ENCODE assay signal across 8 mouse cellular contexts in genomic region chr11:60306834-60307233, GRCm38 (mm10). TPM values are rescaled to one million over a fixed set of nuclear protein-coding genes. Genes with fewer than 3 reads are reported as not detected.
A peak's percentile ranks its signal among the peaks of the same experiment; 100 is the strongest.
DNase-seq lines count a peak whose midpoint lies in the region; ATAC-seq and TF ChIP-seq lines count a peak whose summit lies in the region.

No protein-coding gene starts in this region.

- H3K4me1 ChIP-seq in heart, embryonic 12.5 days (replicated peaks): peaks cover 45% of the 10 kb centered on the region
- H3K4me1 ChIP-seq in CH12.LX (ENCODE audit: control insufficient read depth in 1 of 2, insufficient read depth in 2 of 2): peaks cover 12 to 41% of the 10 kb centered on the region in 2 experiments

- in situ Hi-C loops in CH12.LX (cut with MboI; ENCODE audit: low pct_ligation_motif_present, low pct_unique_long_range_greater_than_20kb, low sequenced_read_pairs): no loop called here

- H3K79me2 ChIP-seq in CH12.LX (replicated peaks; ENCODE audit: control insufficient read depth, extremely low read depth, insufficient read depth, poor library complexity, severe bottlenecking): no peaks in the 10 kb centered on the region

- 67% methylated on average over 4 of the region's 4 CpGs for WGBS in heart, embryonic 12.5 days

- no peaks in the 10 kb centered on the region; the same call in 1 of the 2 replicates for H3K36me3 ChIP-seq in heart, embryonic 12.5 days
- no peaks in the 10 kb centered on the region for H3K36me3 ChIP-seq in CH12.LX (replicated peaks in 1 of 2; ENCODE audit: control insufficient read depth in 1 of 2, insufficient read depth in 1 of 2, low read length in 1 of 2)

- no peak for TF ChIP-seq POLR2A in CH12.LX (IDR thresholded peaks at IDR 0.05; ENCODE audit: low read depth, low read length)

- dilution Hi-C loops in CH12.LX (cut with MboI; ENCODE audit: extremely low pct_ligation_motif_present, extremely low pct_unique_long_range_greater_than_20kb, low sequenced_read_pairs): no loop called here

- DNase-seq in heart, postnatal 4 days: peak; percentile 63
- DNase-seq in CH12.LX (ENCODE audit: extremely low read depth) (peak; percentile 62), ZHBTc4 (ENCODE audit: low read depth, low spot score) (peak; percentile 68)
- peak; percentile 71 for DNase-seq in kidney, adult 9 months
- peak; percentile 48 for DNase-seq in mesoderm, embryonic 11.5 days (ENCODE audit: low read depth, low spot score)
- no peak for DNase-seq in ovary, postnatal 14 days (ENCODE audit: low spot score)
- DNase-seq in layer of hippocampus, adult 9-10 months (ENCODE audit: low spot score): no peak

- TF ChIP-seq RAD21 in CH12.LX (IDR thresholded peaks at IDR 0.05; ENCODE audit: low read depth, low read length): peak; percentile 70

- H3K27me3 ChIP-seq in heart, embryonic 12.5 days (replicated peaks): no peaks in the 10 kb centered on the region
- no peaks in the 10 kb centered on the region for H3K27me3 ChIP-seq in CH12.LX (replicated peaks)

- TF ChIP-seq EP300 in CH12.LX (IDR thresholded peaks at IDR 0.05; ENCODE audit: low read length): no peak

- no peak overlapping the region for H3K9ac ChIP-seq in heart, embryonic 12.5 days
- no peak overlapping the region for H3K9ac ChIP-seq in CH12.LX (ENCODE audit: insufficient read depth, low read depth)

- 0 out of 2 replicates have a peak, but pooled peaks cover 4% of the 10 kb centered on the region for H3K9me3 ChIP-seq in heart, embryonic 12.5 days (replicated peaks)
- H3K9me3 ChIP-seq in CH12.LX (replicated peaks; ENCODE audit: low read length): peaks cover 5% of the 10 kb centered on the region

- H3K4me2 ChIP-seq in heart, embryonic 12.5 days: no peak overlapping the region
- no peak overlapping the region for H3K4me2 ChIP-seq in CH12.LX (ENCODE audit: insufficient read depth, low read depth, poor library complexity, severe bottlenecking)

- no peak overlapping the region for H3K4me3 ChIP-seq in heart, embryonic 12.5 days
- no peak overlapping the region for H3K4me3 ChIP-seq in CH12.LX (replicated peaks in 1 of 3; ENCODE audit: low read depth in 2 of 3, low read length in 2 of 3, poor library complexity in 1 of 3)

- ATAC-seq in heart, embryonic 12.5 days (ENCODE audit: insufficient number of reproducible peaks, low FRiP score): no peak

- TF ChIP-seq CTCF in CH12.LX (conservative IDR thresholded peaks at IDR 0.05 in 1 of 2, IDR thresholded peaks at IDR 0.05 in 1 of 2; ENCODE audit: low read depth in 2 of 2, low read length in 2 of 2): peak; percentile 76 to 80

- no peak overlapping the region for H3K27ac ChIP-seq in heart, embryonic 12.5 days (ENCODE audit: poor library complexity, severe bottlenecking)
- no peak overlapping the region for H3K27ac ChIP-seq in CH12.LX (ENCODE audit: insufficient read depth, low read depth)

TF ChIP-seq in CH12.LX, 34 proteins besides CTCF, POLR2A, EP300 and RAD21:
- TF ChIP-seq JUND (conservative IDR thresholded peaks at IDR 0.05; ENCODE audit: low read depth, low read length): 0 out of 2 replicates have a peak, but pooled peaks have one; percentile 9
- peak; percentile 67 for TF ChIP-seq SMC3 (IDR thresholded peaks at IDR 0.05; ENCODE audit: low read depth, low read length)
- TF ChIP-seq NELFE (IDR thresholded peaks at IDR 0.05; ENCODE audit: low read depth, low read length): 0 out of 2 replicates have a peak, but pooled peaks have one; percentile 45
- TF ChIP-seq RCOR1 (conservative IDR thresholded peaks at IDR 0.05; ENCODE audit: low read depth, low read length): no peak

RNA-seq across cellular contexts. Expression of gene Tom1l2, which starts 45.9 kb away (rescaled TPM):
- 10 to 100 TPM; 83.2 to 85.0 TPM for total RNA-seq in heart, postnatal 4 days (2021)
- polyA plus RNA-seq in heart, embryonic 12.5 days (2016; fragmentation: Nextera tagmentation; extraction: Ambion mirVana): 28.9 and 32.1 TPM in 2 replicates
- 7.5 and 10.4 TPM in 2 replicates for total RNA-seq in CH12.LX (2012; rRNA removed)
- 3.5 and 4.8 TPM in 2 replicates for total RNA-seq in CH12.LX (2014; rRNA removed)
- 8.7 and 10.4 TPM in 2 replicates for polyA plus RNA-seq in CH12.LX (2012; ENCODE audit: insufficient read length, low read depth)

RNA-seq across cellular contexts. Expression of gene Drc3, which starts 46.3 kb away (rescaled TPM):
- total RNA-seq in heart, postnatal 4 days (2021): 1 to 10 TPM; 1.8 to 2.4 TPM
- polyA plus RNA-seq in heart, embryonic 12.5 days (2016; fragmentation: Nextera tagmentation; extraction: Ambion mirVana): 1.6 and 2.3 TPM in 2 replicates
- total RNA-seq in CH12.LX (2012; rRNA removed) (2.2 and 3.9 TPM in 2 replicates), CH12.LX (2014; rRNA removed) (1.7 and 1.9 TPM in 2 replicates)
- 0.93 and 1.4 TPM in 2 replicates for polyA plus RNA-seq in CH12.LX (2012; ENCODE audit: insufficient read length, low read depth)

Comparison
In these comparisons a context has a peak if more than half of its experiments do, and no peak if none do; other contexts are left out.
1. DNase-seq: peak in heart, postnatal 4 days (single experiment), CH12.LX (single experiment), ZHBTc4 (single experiment), kidney, adult 9 months (single experiment) and mesoderm, embryonic 11.5 days (single experiment); none in ovary, postnatal 14 days (single experiment) and layer of hippocampus, adult 9-10 months (single experiment).
2. RNA of gene Tom1l2, which starts 45.9 kb away (total RNA-seq): 83.2 to 85.0 TPM in heart, postnatal 4 days; 3.5 to 10.4 TPM in CH12.LX; every median in the first group is over 4 times any median in the second.